Mouse (Mus musculus): ENCODE results near the gene Apaf1.

Gene Apaf1

GRCm38 (mm10) chr10:91081959-91082507, 537 bp downstream of the Apaf1 start:
- no peak for DNase-seq

- DNase-seq: no peak
Measured at GRCm38 (mm10) chr10:91080540-91080939, 2.0 kb downstream of the Apaf1 start.

DNA sequence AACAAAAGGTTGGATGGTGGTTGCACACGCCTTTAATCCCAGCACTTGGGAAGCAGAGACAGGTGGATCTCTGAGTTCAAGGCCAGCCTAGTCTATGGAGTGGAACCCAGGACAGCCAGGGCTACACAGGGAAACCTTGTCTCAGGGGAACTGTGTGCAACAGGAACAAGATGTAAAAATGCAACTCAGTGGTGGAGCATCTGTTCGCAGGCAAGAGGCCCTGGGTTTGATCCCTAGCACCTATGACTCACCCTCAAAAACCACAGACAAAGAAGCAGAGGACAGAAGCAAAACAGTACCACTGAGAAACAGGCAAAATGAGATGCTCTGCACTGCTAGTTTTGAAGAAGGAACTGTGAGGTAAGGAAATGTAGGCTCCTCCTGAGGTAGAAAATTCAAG, 5.9 kb downstream of the Apaf1 start:
- no peak for DNase-seq

DNA sequence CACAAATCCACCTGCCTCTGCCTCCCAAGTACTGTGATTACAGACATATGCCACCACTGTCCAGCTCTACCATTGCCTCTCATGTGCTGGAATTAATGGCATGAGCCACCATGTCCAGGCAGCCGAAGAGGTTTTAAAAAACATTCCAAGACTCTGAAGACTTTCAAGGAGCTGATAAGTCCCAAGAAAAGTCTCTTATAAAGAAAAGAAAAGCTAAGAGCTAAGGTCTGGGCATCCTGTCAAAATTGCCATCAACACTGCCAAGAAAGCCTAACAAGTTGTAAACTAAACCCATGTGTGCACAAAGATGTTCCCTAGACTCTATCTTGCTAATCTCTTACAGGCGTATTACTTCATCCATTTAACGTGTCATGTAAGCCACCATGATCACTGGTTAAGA, 9.2 kb downstream of the Apaf1 start:
- DNase-seq: no peak

DNA sequence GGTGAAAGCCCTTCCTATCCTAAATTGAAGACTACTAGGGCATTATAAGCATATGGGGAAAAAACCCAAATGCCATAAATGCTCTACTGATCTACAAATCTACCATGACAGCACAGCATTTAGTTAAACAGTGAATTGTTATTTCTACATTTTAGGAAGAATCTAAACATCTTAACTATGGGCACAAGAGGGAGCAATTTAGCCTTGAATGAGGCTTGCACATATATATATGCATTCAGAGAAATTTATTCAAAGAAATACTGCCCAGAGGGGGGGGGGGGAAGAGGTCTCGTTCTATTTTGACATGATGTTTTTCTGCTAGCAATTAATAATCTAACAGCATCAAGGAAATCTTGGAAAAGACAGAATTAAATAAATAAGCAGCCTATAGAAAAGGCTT, 10.8 kb downstream of the Apaf1 start:
- no peak for DNase-seq

DNA sequence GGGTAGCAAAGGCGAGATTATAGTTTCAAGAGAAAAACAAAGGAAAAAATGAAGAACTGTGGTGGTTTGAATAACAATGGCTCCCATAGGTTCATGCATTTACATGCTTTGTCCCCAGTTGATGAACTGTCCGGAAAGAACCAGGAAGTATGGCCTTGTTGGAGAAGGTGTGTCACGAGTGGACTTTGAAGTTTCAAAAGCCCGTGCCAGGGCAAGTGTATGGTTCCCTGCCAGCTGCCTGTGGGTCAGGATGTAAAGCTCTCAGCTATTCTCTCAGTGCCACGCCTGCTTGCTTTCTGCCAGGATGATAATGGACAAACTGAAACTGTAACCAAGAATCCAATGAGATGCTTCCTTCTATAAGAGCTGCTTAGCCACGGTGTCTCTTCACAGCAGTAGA, 20.2 kb downstream of the Apaf1 start:
- DNase-seq: no peak

GRCm38 (mm10) chr10:91060742-91061141, 21.8 kb downstream of the Apaf1 start:
- DNase-seq: peak in 1 of 2 experiments; percentile 22

- no peak for DNase-seq
Measured at GRCm38 (mm10) chr10:91052734-91053133, 29.8 kb downstream of the Apaf1 start.

GRCm38 (mm10) chr10:91051156-91051555, 31.4 kb downstream of the Apaf1 start:
- DNase-seq: no peak

DNA sequence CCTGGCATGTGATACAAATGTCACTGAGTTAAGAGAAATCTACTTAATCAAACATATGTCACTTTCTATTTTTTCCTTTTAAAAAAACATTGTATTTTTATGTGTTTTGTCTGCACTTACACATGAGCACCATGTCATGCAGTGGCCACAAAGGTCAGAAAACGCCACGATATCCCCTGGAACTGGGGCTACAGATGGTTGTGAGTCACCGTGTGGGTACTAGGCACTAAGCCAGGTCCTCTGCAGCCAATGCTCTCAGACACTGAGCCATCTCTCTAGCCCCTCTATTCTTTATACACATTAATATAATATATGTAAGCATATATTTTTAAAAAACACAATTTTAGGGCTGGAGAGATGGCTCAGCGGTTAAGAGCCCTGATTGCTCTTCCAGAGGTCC, 32.9 kb downstream of the Apaf1 start:
- DNase-seq: peak; percentile 59 to 79

DNA sequence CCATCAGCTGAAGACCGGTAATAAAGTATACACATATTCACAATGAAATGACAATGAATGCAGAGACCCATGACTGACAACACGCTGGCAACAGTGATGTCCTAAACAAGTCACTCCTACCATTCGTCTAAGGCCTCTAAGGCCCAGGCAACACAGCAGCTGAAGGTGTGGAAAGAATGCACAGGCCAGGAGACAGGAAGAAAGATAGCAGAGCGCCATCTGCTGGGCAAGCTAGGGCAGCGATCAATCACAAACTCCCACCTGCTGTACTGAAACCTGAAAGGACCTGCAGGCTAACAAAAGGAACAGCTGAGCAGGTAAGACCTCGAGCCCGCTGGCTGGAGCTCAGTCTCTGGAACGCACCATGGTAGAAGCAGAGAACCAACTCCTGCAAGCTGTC, 48.6 kb downstream of the Apaf1 start:
- peak; percentile 86 to 89 for DNase-seq

DNA sequence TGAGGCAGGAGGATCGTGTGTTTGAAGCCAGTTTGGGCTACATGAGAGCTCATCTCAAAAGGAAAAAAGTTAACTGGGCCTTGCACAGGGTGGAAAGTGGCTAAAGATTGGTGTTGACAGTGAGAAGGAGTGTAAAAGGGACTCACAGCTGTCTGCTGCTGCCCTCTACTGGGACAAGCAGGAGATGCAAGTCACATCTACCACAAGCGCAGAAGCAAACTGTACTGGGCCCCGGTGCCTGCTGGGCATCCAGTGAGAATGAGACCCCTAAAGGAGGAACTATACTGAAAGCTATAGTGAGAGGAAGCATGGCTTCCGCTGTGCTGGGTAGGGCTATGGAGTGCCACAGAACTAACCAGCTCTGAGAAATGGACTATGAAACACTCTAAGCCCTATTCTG, 50.2 kb downstream of the Apaf1 start:
- DNase-seq: peak; percentile 89 to 93

GRCm38 (mm10) chr10:91031176-91031575, 51.4 kb downstream of the Apaf1 start:
- DNase-seq: no peak

- no peak for DNase-seq
Measured at GRCm38 (mm10) chr10:91029002-91029539, 53.5 kb downstream of the Apaf1 start.

DNA sequence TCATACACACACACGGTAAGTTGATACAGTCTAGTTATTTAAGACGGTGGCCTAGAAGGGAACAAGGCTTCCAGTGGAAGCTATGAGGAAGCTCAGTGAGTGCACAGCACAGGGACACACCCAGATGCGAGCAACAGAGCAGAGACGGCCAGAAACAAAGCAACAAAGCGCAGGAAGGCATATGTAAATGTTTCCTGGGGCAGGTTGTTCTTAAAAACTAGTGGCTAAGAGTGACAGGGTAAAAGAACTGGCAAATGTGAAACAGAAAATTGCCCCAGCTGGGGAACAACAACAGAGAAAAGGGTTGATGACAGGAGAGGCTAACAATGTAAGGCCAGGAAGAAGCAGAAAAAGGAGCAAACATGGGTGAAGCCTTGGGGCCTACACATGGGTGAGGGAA, 54.6 kb downstream of the Apaf1 start:
- DNase-seq: no peak

DNA sequence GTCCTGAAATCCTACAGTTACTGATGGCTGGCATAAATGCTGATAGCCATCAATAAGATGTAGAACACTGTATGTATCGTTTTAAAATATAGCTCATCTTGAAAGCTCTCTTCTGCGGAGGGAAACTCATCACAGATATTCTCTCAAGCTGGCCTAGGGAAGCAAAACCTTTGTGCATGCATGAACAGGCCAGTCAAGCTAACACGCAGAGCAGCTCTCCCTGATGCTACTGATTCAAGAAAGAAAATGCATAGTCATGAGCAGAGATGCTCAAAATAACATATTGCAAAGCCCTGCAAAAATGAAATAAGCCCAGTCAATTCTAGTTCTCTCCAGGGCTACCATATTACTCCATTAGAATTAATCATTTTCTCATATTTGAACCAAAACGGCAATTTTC, 55.1 kb downstream of the Apaf1 start:
- no peak for DNase-seq

- DNase-seq: no peak
Measured at GRCm38 (mm10) chr10:91005858-91006538, 76.6 kb downstream of the Apaf1 start.

DNA sequence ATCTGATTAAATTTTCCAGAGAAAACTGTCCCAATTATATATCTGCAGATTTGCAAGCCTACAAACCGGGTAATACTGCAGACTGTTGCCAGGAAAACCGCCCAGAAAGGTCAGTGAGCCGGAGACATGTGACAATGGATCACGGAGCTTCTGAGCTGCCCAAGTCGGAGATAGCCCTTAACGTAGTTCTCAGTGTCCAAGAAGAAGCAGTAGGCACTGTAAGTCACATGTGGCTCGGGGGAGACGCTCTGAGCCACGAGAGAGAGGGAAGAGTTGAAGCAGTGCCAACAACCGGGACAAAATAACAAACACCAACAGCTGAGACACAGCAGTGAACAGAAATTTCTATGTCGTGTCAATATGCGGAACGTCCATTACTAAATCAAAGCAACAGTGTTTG, 81.1 kb downstream of the Apaf1 start:
- peak; percentile 37 to 38 for DNase-seq

- peak; percentile 34 to 67 for DNase-seq
Measured at GRCm38 (mm10) chr10:90999899-91000298, 82.7 kb downstream of the Apaf1 start.

DNA sequence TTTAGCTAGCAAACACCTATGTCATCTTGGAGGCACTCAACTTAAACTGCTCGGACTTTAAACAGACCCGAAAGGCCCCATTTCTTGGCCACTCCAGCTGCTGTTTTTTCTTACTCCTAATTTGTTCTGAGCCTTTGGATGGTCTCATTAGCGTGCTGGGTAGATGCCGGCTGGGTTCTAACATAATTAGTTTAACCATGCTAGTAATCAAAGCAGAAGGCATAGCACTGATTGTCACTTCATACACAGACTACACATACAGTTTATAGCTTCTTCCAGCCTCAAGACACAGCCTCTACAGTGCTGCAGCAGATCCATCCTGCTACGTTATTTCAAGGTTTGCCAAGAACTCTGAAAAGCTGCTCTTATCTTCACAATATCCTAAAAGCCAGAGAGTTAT, 88.7 kb downstream of the Apaf1 start:
- no peak for DNase-seq

DNA sequence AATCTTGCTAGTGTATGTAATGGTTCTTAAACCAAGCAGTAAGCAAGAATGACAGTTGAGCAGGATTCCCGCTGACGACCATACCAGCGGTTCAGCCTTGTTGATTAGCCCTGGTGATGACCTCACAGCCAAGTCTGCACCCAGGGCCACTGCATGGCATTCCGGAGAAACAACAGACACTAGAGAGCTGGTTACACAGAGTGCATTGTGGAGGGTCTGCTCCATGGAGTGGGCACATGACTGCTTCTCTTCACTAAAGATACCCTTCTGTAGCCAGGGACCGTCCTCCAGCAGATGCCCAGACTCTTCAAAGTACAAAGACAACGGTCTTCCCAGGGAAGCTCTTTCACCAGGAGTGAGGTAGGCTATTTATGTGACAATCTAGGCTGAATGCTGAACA, 90.3 kb downstream of the Apaf1 start:
- DNase-seq: no peak

DNA sequence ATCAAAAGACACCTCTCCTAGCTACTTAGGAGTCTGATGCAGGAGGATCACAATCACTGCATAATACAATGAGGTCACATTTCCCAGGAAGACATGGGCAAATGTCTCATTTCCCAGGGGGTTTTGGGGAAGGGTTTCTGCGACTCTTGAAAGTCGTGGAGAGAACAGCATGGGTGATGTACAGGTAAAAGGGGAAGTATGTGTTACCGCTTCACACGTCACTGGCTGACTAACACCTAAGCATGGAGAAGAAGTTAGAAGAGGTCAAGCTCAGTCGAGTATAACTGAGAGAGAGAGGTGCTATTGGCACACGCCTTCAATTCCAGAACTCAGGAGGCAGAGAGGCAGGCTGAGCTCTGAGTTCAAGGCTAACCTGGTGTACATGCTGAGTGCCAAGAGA, 92.2 kb downstream of the Apaf1 start:
- DNase-seq: no peak

GRCm38 (mm10) chr10:90983046-90983445, 99.5 kb downstream of the Apaf1 start:
- peak; percentile 25 to 27 for DNase-seq

DNA sequence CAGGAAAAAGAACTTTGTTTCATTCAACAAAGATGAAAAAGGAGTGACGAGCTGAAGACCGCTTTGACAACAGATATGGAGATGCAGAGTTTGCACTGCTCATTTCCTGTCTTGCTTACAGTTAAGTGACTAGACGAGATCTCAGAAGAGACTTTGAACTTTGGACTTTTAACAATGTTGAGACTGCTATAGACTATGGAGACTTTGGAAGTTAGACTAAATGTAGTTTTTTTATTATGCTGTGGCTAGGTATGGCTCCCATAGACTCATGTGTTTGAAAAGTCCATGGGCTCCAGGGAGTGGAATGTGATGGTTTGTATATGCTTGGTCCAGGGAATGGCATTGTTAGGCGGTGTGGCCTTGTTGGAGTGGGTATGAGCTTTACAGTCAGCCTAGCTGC, 100.8 kb downstream of the Apaf1 start:
- no peak for DNase-seq

- no peak for DNase-seq
Measured at GRCm38 (mm10) chr10:90974491-90974890, 108.1 kb downstream of the Apaf1 start.
